Mouse (Mus musculus) left cerebral cortex, postnatal 4 days (tissue): Measurements from ENCODE around the gene Gm10271. TPM values are rescaled to one million over a fixed set of nuclear protein-coding genes. Genes with fewer than 3 reads are reported as not detected.
A peak's percentile ranks its signal among the peaks of the same experiment; 100 is the strongest.

Experiments used
- DNase-seq: peaks from one replicate; pipeline ENCODE4 v3.0.0-alpha.2; 2022
- intact Hi-C: fragments of 180-260 bp; cut with DNase I; formaldehyde crosslinking; loops from one replicate; pipeline ENCODE4 v1.15.1; 2025
- total RNA-seq, 2 experiments: library from RNA; stranded (reverse); gene quantifications; 2 replicates each; pipeline ENCODE4 v1.2.3; 2021

Gene Gm10271
- total RNA-seq, 2 experiments from 2014 or later: not detected

- peak; percentile 19 for DNase-seq
- intact Hi-C loops: loop anchor here (10.0 kb wide), 1 partner anchor 102 kb away; the partner anchor contains the start of gene Lrrc10
Measured at GRCm38 (mm10) chr10:116943025-116943424, 29.4 kb downstream of the Gm10271 start.

DNA sequence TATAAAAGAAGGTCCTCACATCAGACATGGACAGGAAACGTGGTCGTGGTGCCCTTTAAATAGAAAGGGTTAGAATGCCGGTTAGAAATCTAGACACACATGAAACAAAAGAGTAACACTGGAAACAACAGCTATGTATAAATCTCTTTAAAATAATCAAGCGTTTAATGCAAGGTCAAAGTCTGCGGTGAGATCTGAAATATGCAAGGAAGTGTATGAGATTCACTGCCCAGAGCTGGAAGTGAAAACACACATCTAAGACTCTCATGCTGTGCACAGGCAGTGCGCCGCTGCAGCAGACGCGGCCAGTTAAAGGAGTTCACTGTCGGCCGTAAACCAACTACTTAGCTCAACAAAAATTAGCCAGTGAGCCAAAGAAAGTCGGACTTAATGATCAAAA lies 37.4 kb downstream of the Gm10271 start:
- no peak for DNase-seq
- intact Hi-C loops: no loop called here

- intact Hi-C loops: no loop called here
- DNase-seq: no peak
Measured at GRCm38 (mm10) chr10:116933794-116934193, 38.6 kb downstream of the Gm10271 start.

DNA sequence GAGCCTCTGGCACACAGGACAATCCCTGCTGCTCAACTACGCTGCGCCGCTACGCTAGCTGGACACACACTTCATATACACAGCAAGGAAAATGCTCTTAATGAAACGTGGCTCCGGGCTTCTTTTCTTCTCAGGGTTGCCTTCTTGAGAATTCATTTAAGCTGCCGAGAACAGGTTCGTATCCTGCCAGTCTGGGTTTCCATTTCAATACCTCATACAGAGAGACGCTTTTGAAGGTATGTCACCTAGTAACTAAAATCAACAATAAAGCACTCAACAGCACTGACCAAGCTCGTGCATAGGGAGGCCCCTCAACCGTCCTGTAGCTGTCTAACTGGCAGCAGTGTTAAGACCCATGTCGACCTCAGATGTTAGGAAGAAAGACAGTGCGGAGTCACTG lies 40.0 kb downstream of the Gm10271 start:
- no peak for DNase-seq
- intact Hi-C loops: no loop called here

DNA sequence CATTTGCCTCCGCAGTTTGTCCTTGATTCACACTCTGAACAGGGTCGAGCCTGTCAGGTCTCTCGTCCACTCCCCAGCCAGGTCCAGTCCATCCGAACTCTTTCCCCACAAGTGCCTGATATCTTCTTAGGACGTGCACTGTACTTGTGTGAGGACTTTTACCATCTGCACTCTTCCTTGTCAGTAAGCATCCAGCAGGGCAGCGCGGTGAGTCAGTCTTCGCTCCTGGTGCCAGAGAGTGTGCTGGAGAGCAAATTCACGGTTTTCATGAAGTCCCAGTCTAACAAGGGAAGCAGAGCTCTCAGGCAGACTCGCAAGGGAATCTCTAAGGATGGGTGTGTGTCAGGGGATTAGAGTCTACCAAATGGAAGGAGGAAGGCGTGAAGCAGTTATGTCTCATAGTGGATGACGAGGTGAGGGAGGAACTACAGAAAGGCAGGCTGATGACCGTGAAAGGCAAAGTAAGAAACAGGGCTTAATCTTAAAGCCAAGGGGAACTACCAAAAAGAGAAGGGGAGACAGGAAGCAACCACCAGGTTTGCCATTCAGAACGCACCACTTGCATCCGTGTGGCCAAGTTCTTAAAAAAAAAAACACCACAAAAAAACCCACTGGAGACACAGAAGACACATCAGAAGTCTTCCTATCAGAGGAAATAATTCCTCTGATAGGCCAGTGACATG lies 40.8 kb downstream of the Gm10271 start:
- intact Hi-C loops: no loop called here
- DNase-seq: no peak

DNA sequence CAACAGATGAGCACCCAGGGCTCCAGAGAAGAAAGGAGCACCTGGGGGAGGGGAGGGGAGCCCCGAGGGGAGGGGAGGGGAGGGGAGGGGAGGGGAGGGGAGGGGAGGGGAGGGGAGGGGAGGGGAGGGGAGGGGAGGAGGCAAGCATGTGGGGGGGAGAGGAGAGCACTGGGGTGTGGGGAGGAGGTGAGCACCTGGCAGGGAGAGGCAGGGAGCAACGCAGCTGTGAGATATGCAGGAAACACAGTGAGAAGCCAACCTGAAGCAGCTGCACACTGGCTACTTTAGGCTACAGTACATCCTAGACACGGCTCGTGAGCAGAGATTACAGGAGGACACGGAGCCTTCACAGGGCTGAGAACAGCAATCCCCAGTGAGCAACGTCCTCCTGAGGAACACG lies 41.5 kb downstream of the Gm10271 start:
- intact Hi-C loops: no loop called here
- no peak for DNase-seq

DNA sequence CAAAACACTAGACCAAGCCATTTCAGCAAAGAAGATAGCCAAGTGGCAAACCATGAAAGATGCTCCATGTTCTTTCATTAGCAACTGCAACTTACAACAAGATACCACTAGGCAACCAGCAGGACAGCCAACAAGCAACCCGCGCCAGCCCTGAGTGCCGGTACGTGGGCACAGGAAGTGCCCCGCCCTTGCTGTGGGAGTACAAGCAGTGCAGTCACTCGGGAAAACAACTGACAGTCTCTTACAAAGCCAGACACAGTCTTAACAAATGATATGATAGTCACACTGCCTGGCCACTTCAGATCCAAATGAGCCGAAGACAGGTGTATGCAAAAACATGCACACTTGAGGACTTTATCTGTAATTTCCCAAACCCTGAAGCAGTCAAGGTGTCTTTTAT lies 41.9 kb downstream of the Gm10271 start:
- intact Hi-C loops: no loop called here

DNA sequence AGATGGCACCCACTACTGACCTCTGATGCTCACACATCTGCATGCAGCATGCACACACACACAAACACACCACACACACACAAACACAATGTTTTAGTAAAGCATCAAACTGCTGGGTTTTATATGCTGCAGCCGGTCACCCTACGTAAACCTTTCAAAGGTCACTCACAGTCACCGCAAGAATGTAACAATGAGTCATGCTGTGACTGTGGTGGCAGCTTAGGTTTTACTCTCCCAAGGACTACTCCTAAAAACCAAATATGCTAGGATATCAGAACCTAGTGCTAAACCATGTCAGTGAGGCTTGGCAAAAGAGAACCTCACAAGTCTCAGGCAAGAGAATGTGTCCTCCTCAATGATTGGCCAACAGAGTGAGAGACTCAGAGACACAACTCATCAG lies 43.6 kb downstream of the Gm10271 start:
- DNase-seq: no peak
- intact Hi-C loops: no loop called here

More for the DNA sequence above, 41.9 kb downstream of the Gm10271 start:
- no peak for DNase-seq

DNA sequence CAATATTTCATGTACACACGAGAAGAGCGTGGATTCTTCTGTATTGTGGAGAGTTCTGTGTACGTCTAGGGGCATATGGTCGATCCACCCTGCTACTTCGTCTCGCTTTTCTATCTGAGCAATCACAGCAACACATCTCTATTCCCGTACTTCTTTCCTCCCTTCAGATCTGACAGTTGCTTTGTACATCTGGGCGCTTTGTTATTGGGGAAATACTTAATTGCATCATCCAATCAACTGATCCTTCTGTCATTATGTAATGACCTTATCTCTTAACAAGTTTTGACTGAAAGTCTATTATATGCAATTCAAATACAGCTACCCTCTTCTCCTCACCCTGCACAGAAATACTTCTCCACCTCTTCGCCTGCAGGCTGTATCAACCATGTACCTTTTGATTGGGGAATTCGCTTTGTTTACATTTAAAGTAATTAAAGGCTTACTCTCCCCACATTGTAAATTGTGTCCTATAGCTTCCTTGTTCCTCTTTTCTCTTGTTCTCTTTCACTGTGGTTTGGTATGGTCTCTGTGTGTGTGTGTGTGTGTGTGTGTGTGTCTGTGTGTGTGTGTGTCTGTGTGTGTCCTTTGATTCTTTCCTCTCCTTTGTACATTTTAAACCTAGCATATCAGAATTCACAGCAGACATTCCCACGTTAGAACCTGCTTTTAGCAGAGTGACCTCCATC lies 45.8 kb downstream of the Gm10271 start:
- DNase-seq: no peak
- intact Hi-C loops: no loop called here

- DNase-seq: no peak
- intact Hi-C loops: no loop called here
Measured at GRCm38 (mm10) chr10:116923651-116924495, 48.5 kb downstream of the Gm10271 start.

DNA sequence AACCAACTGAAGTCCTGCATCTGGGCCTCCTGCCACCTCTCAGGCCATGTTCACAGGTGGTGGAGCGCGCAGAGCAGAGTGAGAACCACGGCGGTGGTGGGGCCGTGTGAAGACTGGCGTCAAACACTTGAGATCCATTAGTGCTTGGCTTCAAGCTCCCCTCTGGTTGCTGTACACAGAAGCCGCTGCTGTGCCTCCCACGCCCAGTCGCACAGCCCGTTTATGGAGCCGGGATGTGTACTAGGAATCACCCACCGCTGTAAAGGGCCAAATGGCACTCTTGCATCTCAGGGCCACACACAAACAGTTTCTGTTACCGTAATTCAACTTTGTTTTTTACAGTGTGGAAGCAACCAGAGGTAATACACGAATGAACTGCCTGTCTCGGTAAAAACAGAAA lies 50.2 kb downstream of the Gm10271 start:
- intact Hi-C loops: no loop called here
- no peak for DNase-seq

GRCm38 (mm10) chr10:116921416-116921815 lies 51.0 kb downstream of the Gm10271 start:
- DNase-seq: no peak
- intact Hi-C loops: no loop called here

DNA sequence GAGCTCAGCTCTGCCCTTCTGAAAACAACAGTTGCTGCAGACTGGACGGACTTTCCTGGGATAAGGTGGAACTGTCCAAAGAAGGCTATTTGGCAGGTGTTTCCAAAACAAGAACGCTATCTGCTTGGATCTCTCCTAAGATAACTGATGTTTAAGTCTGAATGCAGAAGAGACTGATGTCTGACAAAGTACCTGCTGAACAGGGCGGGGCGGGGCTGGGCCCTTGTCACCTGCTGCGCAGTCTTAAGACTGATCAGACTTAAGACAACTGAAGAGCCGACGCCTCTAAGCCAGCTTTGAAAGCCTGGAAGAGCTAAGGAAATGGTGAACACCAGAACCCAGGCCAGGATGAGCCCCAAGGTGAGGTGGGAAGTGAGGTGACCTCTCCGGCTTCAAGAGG lies 51.8 kb downstream of the Gm10271 start:
- DNase-seq: no peak
- intact Hi-C loops: no loop called here

DNA sequence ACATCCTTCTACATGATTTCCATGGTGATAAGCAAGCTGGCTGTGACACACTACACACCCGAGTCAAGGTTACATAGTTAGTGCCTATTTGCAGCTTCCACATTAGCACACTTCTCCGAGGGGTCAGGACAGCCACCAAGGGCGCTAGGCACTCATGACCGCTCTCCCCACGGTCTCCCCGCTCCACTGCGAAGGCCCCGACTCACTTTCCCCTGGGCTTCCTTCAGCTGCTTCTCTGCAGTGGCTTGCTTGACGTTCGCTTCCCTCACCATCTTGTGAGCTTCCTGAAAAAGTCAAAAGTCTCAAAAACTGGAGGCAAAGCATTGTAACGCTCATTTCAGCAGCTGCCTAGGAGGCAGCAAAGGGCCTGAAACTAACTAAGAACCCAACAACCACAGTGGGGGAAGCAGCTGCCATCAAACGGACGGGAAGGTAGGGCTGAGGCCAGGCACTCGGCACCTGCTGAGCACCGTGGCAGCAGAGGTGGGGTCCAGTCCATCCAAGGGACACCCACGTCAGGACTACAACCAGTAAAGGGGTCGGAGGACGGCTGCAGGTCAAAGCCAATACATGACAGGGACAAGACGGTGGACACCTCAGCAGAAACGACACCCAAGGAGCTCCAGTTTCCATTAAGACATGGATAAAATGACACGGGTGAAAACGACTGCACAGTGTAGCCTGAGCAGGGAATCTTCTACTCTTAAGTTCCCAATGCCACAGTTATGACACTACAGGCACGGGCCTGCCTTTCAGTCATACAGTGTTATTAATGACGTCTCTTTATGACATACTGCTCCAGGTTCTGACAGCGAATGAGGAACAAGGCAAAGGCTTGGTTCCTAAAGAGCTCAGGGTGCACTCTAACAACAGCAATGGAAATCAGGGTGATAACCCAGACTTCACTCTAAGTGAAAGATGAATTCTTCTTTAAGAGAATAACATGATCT lies 52.8 kb downstream of the Gm10271 start:
- DNase-seq: no peak
- intact Hi-C loops: no loop called here

DNA sequence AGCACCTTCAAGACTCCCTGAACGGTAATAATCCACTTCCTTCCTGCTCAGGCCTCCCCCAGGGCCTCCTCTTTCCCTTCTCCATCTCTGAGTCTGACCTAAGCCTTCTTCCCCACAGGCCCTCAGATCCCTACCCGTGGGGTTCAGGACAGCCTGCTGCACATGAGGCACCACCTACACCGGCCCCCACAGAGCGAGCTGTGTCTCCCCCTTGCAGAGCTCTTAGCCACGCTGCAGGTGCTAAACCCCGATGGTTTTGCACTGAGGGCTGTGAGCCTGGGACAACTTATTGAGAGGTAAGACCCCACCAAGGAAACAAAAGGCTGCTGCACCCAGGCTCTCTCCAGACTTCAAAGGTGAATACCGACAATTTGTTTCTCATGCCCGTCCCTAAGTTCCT lies 55.8 kb downstream of the Gm10271 start:
- DNase-seq: no peak
- intact Hi-C loops: no loop called here

- DNase-seq: no peak
- intact Hi-C loops: no loop called here
Measured at GRCm38 (mm10) chr10:116915286-116915685, 57.1 kb downstream of the Gm10271 start.

- intact Hi-C loops: no loop called here
Measured at GRCm38 (mm10) chr10:116914586-116914985, 57.8 kb downstream of the Gm10271 start.

DNA sequence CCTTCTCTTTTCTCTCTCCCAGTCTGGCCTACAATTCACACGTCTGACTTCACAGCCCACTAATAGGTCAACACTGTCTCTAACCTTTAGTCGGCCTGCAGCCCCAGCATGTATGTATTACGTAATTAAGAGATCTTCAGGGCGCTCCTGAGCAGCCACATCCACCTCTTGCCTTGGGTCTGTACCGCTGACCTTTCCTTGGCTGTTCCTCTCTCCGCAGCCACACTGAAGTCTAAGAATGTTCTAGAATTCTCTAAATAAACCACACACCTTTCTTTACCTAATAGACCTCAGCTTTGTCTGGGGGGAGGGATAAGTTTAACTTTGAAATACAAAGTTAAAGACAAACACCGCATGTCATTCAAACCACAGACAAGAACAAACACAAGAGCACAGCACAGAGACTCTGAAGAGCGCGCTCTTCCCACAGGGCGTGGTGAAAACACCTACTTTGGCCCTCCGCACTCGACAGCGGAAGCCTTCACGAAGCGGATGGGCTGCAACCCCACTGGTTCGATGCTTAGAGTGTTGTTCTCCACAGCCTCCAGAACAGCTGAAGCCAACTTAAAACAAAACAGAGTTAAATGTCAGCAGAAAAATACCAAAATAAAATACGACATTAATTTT lies 58.6 kb downstream of the Gm10271 start:
- intact Hi-C loops: no loop called here
- no peak for DNase-seq

More at GRCm38 (mm10) chr10:116914586-116914985, 57.8 kb downstream of the Gm10271 start:
- DNase-seq: no peak

- intact Hi-C loops: no loop called here
- DNase-seq: no peak
Measured at GRCm38 (mm10) chr10:116912850-116913249, 59.6 kb downstream of the Gm10271 start.
